Mouse (Mus musculus) mouse embryonic stem cell (cell line): Measurements from ENCODE around the gene Mcf2l.

ENCODE experiments used
- in situ Hi-C, 2 experiments: fragments of 300-500 bp; cut with MboI; formaldehyde crosslinking; loops; 1 replicate in 1 of 2; 3 replicates in 1 of 2; pipeline ENCODE4 v1.14.3; 2019 to 2020; ENCODE audit warnings: low sequenced_read_pairs in 2 of 2, low pct_unique_long_range_greater_than_20kb in 1 of 2, mixed read lengths in 1 of 2; ENCODE audit not compliant: unreplicated experiment in 1 of 2

The Mcf2l gene

DNA sequence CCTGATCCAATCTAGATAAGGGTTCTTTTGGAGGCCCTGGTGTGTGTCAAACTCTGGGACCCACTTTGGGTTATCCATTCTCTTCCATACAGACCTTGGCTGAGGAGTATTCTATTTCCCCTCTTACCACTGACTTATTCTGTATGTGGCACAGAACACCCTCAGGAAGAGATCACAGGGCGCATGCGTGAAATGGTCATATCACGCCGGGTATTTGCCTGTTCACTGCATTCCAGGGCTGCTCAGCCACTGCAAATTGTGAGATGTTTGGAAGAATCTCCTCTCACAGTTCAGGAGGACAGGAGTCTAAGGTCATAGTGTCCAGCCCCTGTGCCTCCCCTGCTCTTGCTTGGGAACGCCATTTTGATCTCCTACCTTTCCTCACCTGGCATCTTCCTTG, 3.0 kb upstream of the Mcf2l start:
- in situ Hi-C loops = no loop called here

DNA sequence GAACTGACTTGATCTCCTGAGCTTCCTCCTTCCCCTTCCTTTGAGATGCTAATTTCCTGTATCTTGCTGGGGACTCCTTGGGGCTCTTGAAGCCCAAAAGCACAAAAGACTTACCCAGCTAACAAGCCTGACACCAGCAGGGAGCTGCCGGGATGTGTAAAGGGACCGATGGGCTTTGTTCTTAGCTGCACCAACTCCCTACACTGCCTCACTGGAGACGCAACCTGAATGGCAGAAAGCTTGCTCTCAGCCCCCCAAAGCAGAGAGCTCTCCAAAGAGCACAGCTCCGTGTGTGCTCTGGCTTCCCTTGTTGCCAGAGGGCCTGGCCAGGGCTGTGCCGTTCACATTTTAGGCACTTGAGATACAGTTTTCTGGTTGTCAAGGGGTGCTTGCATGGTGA, 2.1 kb upstream of the Mcf2l start:
- in situ Hi-C loops = no loop called here

DNA sequence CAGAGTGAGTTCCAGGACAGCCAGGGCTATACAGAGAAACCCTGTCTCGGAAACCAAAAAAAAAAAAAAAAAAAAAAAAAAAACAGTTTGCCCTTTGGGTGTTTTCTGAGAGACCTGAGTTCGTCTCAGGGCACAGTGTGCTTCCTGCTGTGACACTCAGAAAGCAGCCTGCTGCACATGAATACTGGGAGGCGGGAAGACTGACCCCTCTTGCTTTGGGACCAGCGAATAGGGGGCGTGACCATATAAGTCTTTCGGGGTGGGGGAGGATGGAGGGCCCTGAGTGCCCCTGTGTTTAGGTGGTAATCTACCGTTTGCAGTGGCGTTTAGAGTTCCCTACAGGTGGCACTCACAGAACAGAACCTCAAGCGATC, 636 bp upstream of the Mcf2l start:
- in situ Hi-C loops = no loop called here

DNA sequence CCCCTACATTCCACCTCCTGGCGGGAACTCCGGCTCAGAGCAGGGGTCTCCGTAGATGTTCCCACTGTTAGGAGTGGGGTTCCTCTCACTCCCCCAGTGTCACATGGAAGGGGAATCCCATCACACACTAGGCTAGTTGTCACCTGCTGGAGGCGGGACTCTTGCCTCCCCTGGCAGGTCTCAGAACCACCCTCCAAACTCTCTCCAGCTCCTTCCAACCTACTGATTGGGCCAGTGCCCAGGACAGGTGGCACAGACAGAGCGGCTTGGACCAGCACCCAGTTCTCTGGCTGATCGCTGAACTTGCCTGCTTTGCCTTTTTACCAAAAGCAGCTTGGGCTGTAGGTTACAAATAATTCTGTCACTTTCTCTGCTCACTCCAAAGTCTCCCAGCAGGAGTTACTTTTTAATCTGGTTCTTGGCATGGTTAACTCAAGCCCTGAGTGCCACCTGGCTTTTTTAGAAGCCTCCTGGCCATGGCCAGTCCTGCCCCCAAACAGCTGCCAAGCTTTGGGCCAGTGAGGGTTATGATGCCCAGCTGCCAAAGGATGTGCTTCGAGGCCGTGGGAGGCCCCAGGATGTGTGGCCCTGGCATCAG, 687 bp downstream of the Mcf2l start:
- in situ Hi-C loops = no loop called here

DNA sequence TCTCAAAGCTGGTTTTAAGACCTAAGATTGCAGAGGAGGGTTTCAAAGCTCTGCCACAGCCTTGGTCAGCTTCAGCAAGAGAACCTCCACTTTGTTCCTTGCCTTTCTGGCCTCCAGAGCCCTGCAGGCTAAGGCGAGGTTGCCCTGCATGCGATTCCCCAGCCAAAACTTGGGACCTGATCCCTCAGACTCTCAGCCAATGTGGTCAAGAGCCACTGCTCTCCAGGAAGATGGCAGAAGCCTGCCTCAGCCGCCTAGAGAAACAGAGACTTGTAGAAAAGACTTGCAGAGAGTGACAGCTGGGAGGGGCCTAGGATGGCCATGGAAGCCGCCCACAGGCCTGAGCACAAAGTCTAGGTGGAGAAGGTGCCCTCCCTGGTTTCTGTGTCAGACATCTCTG, 1.4 kb downstream of the Mcf2l start:
- in situ Hi-C loops = no loop called here

DNA sequence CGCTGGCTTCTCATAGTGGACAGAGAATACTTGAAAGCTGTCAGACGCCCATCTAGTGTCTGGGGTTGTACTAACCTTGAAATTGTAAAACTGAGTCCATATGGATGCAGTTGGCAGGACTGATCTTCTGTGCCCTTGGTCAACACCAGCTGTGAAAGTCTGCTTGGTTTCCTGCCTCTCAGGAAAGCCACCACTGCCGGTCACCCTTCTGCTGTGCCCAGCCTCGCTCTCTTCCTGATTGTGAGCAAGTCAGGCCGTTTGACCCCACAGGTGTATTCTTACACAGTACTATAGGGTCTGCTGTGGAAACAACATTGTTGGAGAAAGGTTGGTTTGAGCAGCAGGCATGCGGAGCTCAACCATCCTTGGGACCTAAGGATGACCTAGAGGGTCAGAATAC, 3.5 kb downstream of the Mcf2l start:
- in situ Hi-C loops = no loop called here

DNA sequence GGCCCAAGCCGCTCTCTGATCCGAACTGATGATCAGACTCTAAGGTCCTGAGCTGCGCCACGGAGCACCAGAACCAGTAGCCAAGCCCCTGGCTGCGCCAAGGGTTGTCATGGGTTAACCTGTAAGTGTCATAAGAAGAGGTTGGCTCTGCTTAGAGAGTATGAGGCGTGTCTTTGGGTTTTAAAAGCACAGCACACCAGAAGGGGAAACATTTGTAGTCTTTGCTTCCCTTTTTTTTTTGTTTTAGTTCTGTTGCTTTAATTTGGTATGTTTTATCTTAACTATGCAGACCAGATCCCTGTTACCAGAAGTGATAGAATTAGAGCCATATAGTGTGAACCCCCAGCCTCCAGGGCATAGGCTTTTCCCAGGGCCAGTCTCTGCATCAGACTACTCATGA, 6.6 kb downstream of the Mcf2l start:
- in situ Hi-C loops = no loop called here

DNA sequence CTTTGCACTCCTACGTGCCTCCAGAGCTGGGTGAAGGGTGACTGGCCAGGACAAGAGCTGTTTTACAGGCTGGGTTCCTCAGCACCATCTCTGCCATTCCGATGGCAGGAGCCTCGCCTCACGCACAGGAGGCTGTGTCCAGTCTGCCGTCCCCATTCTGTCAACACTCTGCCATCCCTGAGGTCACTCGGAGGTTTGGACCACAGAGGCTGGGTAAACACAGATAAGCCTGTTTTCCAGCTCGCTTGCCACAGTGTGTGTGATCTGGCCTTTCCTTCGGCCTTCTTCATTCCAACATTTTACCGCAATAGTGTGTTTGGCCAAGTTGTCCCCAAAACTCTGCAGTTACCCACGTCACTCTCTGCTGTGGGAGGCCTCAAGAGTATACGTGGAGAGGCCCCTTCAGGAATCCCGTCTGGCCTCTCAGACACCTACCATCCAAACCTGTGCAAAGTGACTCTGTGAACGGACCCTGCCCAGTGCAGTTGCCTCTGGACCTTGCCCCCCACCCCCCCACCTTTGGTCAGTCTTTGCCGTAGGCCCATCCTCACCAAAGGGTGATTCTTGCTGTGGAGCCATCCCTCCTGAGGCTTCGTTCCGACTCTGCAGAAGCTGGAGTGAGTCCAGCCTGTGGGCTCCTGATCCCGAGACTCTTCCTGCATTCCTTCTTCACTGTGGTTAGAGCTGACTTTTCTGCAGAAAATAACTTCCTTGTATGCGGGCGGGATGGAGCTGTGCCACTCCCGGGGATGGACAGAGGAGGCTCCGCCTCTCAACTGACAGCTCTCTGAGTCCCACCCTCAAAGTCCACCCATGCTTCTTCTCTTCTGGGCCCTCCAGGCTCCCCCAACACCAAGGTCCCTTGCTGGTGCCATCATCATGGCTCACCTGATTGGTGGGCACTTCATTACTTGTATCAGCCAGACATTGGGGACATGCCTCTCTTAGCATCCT, 9.7 kb downstream of the Mcf2l start:
- in situ Hi-C loops = no loop called here

DNA sequence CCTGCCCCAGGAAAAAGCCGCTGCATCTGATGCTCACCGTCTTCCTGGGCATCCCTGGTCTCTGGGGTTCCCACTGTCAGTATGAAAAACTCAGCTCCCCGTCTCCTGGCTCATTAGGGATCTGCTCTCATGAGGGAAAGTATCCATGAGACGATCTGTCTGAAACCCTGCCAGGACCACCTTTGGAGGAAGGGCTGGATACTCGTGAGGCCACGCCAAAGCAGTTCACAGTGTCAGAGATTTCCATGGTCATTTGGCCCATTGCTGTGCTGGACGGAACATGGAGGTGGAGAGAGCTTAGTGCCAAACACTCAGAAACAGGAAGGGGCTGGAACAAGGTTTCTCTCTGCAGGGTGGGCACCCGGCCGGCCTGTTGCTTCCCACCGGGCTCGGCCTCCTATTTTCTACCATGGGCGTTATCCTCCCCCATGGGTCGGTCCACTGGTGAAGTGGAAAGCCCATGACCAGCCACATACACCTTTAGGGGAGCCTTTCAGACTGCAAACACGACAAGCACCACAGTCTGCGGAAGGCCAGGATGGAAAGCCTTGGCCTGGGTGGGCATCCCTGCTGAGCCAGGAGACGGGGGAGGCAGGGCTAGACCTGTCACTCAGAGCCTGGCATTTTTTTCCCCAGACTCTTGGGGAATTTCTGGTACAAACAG, 14.3 kb downstream of the Mcf2l start:
- in situ Hi-C loops = no loop called here

DNA sequence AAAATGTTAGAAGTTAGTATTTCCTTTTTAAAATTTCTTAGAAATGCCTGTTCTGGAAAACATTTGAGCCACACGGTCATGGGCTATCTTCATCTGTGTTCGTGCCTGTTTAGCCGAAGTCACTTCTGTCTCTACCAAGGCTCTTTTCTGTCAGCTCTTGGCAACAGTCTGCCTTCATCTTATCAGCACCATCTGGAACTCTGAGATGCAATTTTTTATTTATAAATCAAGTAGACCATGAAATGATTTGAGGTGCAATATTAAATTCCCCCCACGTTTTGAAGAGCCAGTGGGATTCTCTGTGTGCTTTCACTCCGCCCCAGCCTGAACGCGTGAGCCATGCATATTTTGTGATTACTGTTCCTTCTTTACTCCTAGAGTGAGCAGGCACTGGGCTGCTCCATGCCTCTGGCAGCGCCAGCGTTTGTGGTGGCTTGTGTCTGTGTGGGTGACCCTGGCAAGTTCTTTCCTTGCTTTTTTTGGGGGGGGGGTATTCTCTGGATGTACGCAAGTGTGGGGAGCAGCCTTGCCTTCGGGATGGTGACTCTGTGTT, 15.5 kb downstream of the Mcf2l start:
- in situ Hi-C loops = no loop called here

DNA sequence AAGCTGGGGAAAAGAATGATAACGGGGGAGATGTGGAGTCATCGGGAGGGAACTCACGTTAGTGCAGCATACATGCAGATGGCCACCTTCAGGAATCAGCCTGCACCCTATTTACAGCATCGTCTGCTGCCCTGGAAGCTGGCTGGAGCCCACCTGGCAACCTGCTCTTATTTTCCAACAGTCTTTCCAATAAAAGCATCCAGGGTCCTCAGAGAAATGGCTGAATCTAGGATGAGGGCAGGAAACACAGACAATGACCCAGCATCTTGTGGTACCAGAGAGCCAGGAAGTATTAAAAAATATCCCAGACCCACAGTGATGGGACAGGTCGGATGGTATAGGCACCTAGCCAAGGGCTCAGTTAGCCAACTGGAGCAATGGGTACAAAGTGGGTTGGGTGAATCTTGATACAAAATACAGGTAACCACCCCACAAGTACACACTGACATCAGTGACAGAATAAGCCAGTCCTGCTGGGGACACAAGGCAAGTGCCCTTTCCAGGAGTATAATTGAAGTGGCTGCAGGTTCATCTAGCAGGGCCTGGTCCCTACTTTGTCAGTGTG, 19.4 kb downstream of the Mcf2l start:
- in situ Hi-C loops = no loop called here

DNA sequence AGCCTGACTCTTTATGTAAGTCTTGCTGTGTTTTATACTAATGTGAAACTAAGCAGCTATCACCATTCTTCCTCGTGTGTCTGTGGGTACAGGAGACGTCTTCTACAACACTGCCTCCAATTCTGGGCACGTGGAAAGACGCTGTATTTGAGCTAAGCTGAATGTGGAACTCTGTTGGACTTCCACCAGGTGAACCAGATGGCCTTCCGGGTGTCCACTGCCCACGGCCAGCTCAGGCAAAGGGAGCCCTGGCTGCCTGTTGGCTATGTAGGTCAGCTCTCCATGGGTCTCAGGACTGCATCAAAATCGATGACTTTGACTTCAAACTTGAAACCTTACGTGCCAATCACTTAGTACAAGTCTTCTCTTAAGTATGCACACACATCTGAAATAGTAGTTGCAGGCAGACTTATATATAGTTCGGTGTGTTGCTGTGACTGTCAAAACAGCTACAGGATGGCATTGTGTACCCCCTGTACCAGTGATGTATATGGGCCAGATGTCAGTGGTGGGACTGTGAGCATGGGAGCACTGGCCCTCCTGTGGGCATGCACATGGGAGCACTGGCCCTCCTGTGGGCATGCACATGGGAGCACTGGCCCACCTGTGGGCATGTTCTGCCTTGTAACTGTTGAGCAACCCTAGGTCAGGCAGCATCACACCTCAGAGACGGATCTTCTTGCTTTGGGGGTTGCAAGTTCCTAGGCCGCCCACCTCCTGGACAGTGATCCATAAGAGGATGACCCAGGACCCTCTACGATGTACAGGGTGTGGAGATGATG, 20.4 kb downstream of the Mcf2l start:
- in situ Hi-C loops = no loop called here

DNA sequence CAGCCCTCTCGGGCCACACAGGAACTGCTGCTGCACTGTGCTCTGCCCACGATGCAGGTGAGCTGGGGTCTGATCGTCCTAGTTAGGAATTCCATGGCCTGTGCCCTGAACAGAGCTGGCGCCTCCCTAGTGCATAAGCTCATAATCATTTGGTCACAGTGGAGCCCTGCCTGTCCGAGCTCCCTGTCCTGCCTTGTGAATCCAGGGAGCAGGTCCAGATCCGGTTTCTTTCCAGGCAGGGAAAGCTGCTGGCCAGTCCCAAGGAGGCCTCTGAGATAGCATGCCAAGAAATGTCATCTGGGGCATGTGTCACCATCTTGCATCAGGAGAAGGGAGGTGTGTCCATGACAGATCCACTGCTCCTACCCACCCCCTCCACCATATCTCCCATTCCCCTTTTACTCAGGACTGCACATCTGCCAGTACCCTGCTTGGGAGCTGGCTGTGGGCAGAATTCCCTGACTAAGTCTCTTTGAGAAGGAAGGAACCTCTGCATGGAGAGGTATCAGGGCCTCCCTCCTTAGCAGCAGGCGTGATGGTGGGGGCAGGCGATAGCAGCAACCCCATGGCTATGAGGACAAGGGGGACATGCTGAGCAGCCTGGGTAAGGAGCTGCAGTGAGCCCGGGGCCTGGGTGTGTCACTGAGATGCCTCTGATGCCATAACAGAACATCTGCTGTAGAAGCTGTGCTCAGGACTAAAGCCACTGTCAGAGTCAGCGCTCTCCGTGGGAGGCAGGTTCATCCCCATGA, 21.4 kb downstream of the Mcf2l start:
- in situ Hi-C loops = no loop called here

DNA sequence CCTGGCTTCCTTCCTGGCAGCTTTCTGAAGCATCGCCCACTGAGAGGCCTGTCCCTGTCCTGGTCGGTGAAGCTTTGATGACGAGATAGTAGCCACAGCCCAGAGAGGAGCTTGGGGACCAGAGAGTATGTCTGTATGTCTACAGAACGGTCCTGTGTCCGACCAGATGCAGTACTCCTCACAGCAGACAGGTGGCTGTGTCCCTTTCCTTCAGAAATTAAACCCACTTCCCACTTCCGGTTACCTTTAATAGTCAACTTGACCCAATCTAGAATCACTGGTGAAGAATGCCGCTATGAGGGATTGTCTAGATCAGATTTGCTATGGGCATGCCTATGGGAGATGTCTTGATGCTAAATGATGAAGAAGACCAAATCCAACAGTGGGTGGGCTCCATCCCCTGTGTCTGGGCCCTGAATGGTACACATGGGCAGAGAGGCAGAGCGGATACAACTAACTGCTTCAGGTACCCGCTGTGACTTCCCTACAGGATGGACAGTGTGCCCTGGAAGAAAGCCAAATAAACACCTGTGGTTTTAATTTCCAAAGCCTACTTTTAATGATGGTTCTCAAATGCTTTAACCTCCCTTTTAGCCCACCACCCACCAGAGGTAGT, 22.0 kb downstream of the Mcf2l start:
- in situ Hi-C loops = no loop called here

DNA sequence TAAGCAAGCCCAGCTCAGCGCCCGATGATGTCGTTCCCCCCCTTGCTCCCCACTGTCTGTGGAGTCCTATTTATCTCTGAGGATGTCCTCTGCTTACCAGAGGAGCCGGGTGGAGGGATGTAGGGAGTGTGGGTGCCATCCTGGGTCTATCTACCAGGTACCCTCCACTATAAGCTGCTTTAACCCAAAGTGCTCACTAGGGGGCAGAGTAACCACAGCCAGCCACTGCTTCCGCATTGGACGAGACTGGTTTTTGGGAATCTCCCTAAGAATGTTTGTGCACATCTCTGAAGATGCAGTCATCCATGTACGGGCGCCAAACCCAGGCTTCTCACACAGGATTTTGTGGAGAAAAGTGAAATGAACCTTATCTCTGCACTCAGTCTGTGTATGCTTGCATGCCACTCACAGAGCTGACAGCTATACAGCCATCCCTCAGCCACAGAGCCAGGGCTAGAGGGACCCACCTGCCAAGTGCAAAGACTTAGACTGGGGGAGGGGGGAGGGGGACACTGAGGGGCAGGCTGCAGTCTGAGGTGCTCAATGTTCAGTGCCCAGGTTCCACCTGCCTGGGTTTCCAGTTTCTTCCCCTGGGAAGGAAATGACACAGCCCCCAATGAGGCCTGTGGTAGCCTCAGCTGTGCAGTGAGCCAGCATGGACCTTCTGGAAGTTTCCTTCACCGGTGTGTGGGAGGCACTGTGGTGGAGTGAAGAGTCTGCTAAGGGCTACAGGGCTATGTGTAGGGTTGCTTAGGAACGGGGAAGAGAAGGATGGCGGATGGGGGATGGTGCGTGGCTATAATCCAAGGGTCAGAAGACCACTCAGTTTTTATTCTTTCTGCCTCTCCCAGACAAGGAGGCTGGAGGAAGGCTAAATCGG, 23.1 kb downstream of the Mcf2l start:
- in situ Hi-C loops = no loop called here

DNA sequence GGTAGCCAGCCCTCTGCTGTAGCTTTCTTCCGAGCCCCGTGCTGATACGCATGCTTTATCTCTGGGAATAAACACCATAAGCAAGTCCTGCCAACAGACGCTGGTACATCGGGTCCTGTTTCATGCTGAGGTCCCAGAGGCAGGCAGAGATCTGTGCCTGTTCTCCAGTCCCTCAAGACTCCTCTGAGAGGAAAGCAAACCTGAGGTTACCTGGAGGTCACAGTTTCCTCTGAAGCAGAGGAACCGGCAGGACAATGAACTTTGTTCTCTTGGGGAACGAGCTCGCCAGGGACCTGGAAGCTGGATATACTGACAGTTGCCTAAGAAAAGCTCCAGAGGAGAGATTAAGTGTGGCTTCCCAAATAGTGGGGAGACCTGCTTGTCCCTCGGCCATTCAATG, 24.2 kb downstream of the Mcf2l start:
- in situ Hi-C loops = no loop called here
